8 mouse cellular contexts compared by ENCODE assay signal in genomic region chr7:12966104-12966845, GRCm38 (mm10). TPM values are rescaled to one million over a fixed set of nuclear protein-coding genes. Genes with fewer than 3 reads are reported as not detected.
DNase-seq lines count a peak whose midpoint lies in the region; ATAC-seq lines count a peak whose summit lies in the region.

No protein-coding gene starts in this region.

- H3K27ac ChIP-seq in forebrain, embryonic 13.5 days, result peak overlapping the region; percentile 90
- peak overlapping the region; percentile 92 for H3K27ac ChIP-seq in hindbrain, embryonic 13.5 days
- peak overlapping the region; percentile 92 for H3K27ac ChIP-seq in limb, embryonic 10.5 days
- peak overlapping the region; percentile 92 for H3K27ac ChIP-seq in midbrain, embryonic 10.5 days (replicated peaks)

- peaks cover 29% of the 10 kb centered on the region for H3K36me3 ChIP-seq in forebrain, embryonic 13.5 days (ENCODE audit: poor library complexity, severe bottlenecking)
- H3K36me3 ChIP-seq in hindbrain, embryonic 13.5 days, result peaks cover 29% of the 10 kb centered on the region
- H3K36me3 ChIP-seq in limb, embryonic 10.5 days, result peaks cover 28% of the 10 kb centered on the region
- peaks cover 29% of the 10 kb centered on the region for H3K36me3 ChIP-seq in midbrain, embryonic 10.5 days

- WGBS in forebrain, embryonic 13.5 days, result under 1% methylated on average over 29 of the region's 29 CpGs
- WGBS in hindbrain, embryonic 13.5 days, result under 1% methylated on average over 29 of the region's 29 CpGs
- WGBS in limb, embryonic 10.5 days, result 1% methylated on average over 29 of the region's 29 CpGs
- under 1% methylated on average over 28 of the region's 29 CpGs for WGBS in midbrain, embryonic 10.5 days

- peak overlapping the region; percentile 94 for H3K9ac ChIP-seq in forebrain, embryonic 13.5 days
- peak overlapping the region; percentile 91 for H3K9ac ChIP-seq in hindbrain, embryonic 13.5 days

- no peaks in the 10 kb centered on the region for H3K27me3 ChIP-seq in forebrain, embryonic 13.5 days
- H3K27me3 ChIP-seq in hindbrain, embryonic 13.5 days, result no peaks in the 10 kb centered on the region
- H3K27me3 ChIP-seq in limb, embryonic 10.5 days (ENCODE audit: low read depth, poor library complexity, severe bottlenecking), result no peaks in the 10 kb centered on the region
- no peaks in the 10 kb centered on the region for H3K27me3 ChIP-seq in midbrain, embryonic 10.5 days (ENCODE audit: low read depth, poor library complexity, severe bottlenecking)

- peak; percentile 54 to 71 for DNase-seq in heart, adult 18-20 months
- DNase-seq in heart, adult 11 months, result no peak
- DNase-seq in limb, embryonic 10.5 days (ENCODE audit: low spot score), result peak; percentile 76
- peak; percentile 55 for DNase-seq in midbrain, embryonic 10.5 days (ENCODE audit: low spot score)
- peak; percentile 69 to 87 for DNase-seq in spleen, postnatal 4 days (ENCODE audit: low spot score in 2 of 2)

- H3K4me1 ChIP-seq in forebrain, embryonic 13.5 days, result peaks cover 25% of the 10 kb centered on the region
- peaks cover 28% of the 10 kb centered on the region for H3K4me1 ChIP-seq in hindbrain, embryonic 13.5 days (replicated peaks)
- peaks cover 22% of the 10 kb centered on the region for H3K4me1 ChIP-seq in limb, embryonic 10.5 days
- H3K4me1 ChIP-seq in midbrain, embryonic 10.5 days, result peaks cover 24% of the 10 kb centered on the region

- peak overlapping the region; percentile 90 for H3K4me3 ChIP-seq in forebrain, embryonic 13.5 days
- H3K4me3 ChIP-seq in hindbrain, embryonic 13.5 days, result peak overlapping the region; percentile 87
- peak overlapping the region; percentile 84 for H3K4me3 ChIP-seq in limb, embryonic 10.5 days
- peak overlapping the region; percentile 96 for H3K4me3 ChIP-seq in midbrain, embryonic 10.5 days

- ATAC-seq in cerebellum, adult (ENCODE audit: insufficient number of reproducible peaks, low FRiP score, low TSS enrichment), result peak; percentile 48
- ATAC-seq in forebrain, embryonic 13.5 days, result peak; percentile 57
- peak; percentile 65 for ATAC-seq in hindbrain, embryonic 13.5 days (ENCODE audit: low FRiP score)

- no peaks in the 10 kb centered on the region for H3K9me3 ChIP-seq in forebrain, embryonic 13.5 days (replicated peaks)
- no peaks in the 10 kb centered on the region for H3K9me3 ChIP-seq in hindbrain, embryonic 13.5 days
- no peaks in the 10 kb centered on the region for H3K9me3 ChIP-seq in limb, embryonic 10.5 days (replicated peaks)
- no peaks in the 10 kb centered on the region for H3K9me3 ChIP-seq in midbrain, embryonic 10.5 days (replicated peaks)

- H3K4me2 ChIP-seq in forebrain, embryonic 13.5 days, result peak overlapping the region; percentile 95
- peak overlapping the region; percentile 76 for H3K4me2 ChIP-seq in hindbrain, embryonic 13.5 days

RNA-seq across cellular contexts. Expression of gene Zfp324, which starts 0.6 kb away (rescaled TPM):
- 1 to 10 TPM; 2.3 to 2.4 TPM for total RNA-seq in heart, adult 18-20 months (2021)
- polyA plus RNA-seq in forebrain, embryonic 13.5 days (2015; fragmentation: Nextera tagmentation; extraction: Ambion mirVana), result 12.3 and 12.5 TPM in 2 replicates
- polyA plus RNA-seq in hindbrain, embryonic 13.5 days (2015; fragmentation: Nextera tagmentation; extraction: Ambion mirVana), result 13.6 and 13.7 TPM in 2 replicates
- 8.4 and 12.0 TPM in 2 replicates for polyA plus RNA-seq in limb, embryonic 10.5 days (2016; fragmentation: Nextera tagmentation; extraction: Ambion mirVana)
- polyA plus RNA-seq in midbrain, embryonic 10.5 days (2016; fragmentation: Nextera tagmentation; extraction: Ambion mirVana), result 11.4 and 13.2 TPM in 2 replicates

RNA-seq across cellular contexts. Expression of gene Zfp446, which starts 11.4 kb away (rescaled TPM):
- 1 to 10 TPM; 2.1 to 2.2 TPM for total RNA-seq in heart, adult 18-20 months (2021)
- polyA plus RNA-seq in forebrain, embryonic 13.5 days (2015; fragmentation: Nextera tagmentation; extraction: Ambion mirVana), result 12.7 and 14.5 TPM in 2 replicates
- polyA plus RNA-seq in hindbrain, embryonic 13.5 days (2015; fragmentation: Nextera tagmentation; extraction: Ambion mirVana), result 12.4 and 13.2 TPM in 2 replicates
- 14.0 and 14.9 TPM in 2 replicates for polyA plus RNA-seq in limb, embryonic 10.5 days (2016; fragmentation: Nextera tagmentation; extraction: Ambion mirVana)
- polyA plus RNA-seq in midbrain, embryonic 10.5 days (2016; fragmentation: Nextera tagmentation; extraction: Ambion mirVana), result 18.0 and 19.4 TPM in 2 replicates

RNA-seq across cellular contexts. Expression of gene Slc27a5, which starts 31.7 kb away (rescaled TPM):
- not detected for total RNA-seq in heart, adult 18-20 months (2021)
- 0.12 and 0.53 TPM in 2 replicates for polyA plus RNA-seq in forebrain, embryonic 13.5 days (2015; fragmentation: Nextera tagmentation; extraction: Ambion mirVana)
- polyA plus RNA-seq in hindbrain, embryonic 13.5 days (2015; fragmentation: Nextera tagmentation; extraction: Ambion mirVana), result 0.19 and 0.44 TPM in 2 replicates
- polyA plus RNA-seq in limb, embryonic 10.5 days (2016; fragmentation: Nextera tagmentation; extraction: Ambion mirVana), result not detected in 2 replicates
- 0.05 and 0.07 TPM in 2 replicates for polyA plus RNA-seq in midbrain, embryonic 10.5 days (2016; fragmentation: Nextera tagmentation; extraction: Ambion mirVana)

RNA-seq across cellular contexts. Expression of gene Trim28, which starts 32.6 kb away (rescaled TPM):
- 10 to 100 TPM; 93.5 to 96.6 TPM for total RNA-seq in heart, adult 18-20 months (2021)
- polyA plus RNA-seq in forebrain, embryonic 13.5 days (2015; fragmentation: Nextera tagmentation; extraction: Ambion mirVana), result 270 and 289 TPM in 2 replicates
- polyA plus RNA-seq in hindbrain, embryonic 13.5 days (2015; fragmentation: Nextera tagmentation; extraction: Ambion mirVana), result 216 and 239 TPM in 2 replicates
- polyA plus RNA-seq in limb, embryonic 10.5 days (2016; fragmentation: Nextera tagmentation; extraction: Ambion mirVana), result 561 and 585 TPM in 2 replicates
- 349 and 398 TPM in 2 replicates for polyA plus RNA-seq in midbrain, embryonic 10.5 days (2016; fragmentation: Nextera tagmentation; extraction: Ambion mirVana)

RNA-seq across cellular contexts. Expression of gene Rnf225, which starts 39.1 kb away (rescaled TPM):
- total RNA-seq in heart, adult 18-20 months (2021), result under 1 TPM; 0.17 to 0.39 TPM
- 0.74 and 0.78 TPM in 2 replicates for polyA plus RNA-seq in forebrain, embryonic 13.5 days (2015; fragmentation: Nextera tagmentation; extraction: Ambion mirVana)
- polyA plus RNA-seq in hindbrain, embryonic 13.5 days (2015; fragmentation: Nextera tagmentation; extraction: Ambion mirVana), result 0.70 TPM in 2 replicates
- 0.66 and 0.94 TPM in 2 replicates for polyA plus RNA-seq in limb, embryonic 10.5 days (2016; fragmentation: Nextera tagmentation; extraction: Ambion mirVana)
- polyA plus RNA-seq in midbrain, embryonic 10.5 days (2016; fragmentation: Nextera tagmentation; extraction: Ambion mirVana), result 0.47 and 0.83 TPM in 2 replicates
